Mouse (Mus musculus): ENCODE measurements at regions not wholly inside any gene's neighbourhood (a gene's known extent, or its start where the extent isn't known, plus 50 kb on each side); places are given as distances from the start of the nearest gene placed in this dataset.

- DNase-seq = peak; percentile 27
These were observed 145.9 kb downstream of the Plk2 start for GRCm38 (mm10) chr13:110540543-110541265.

- no peak for DNase-seq
These were observed 146.7 kb downstream of the Plk2 start for GRCm38 (mm10) chr13:110541288-110542148.

- DNase-seq = no peak
These were observed 147.6 kb downstream of the Plk2 start for GRCm38 (mm10) chr13:110542303-110543065.

- DNase-seq = no peak
These were observed 150.6 kb downstream of the Plk2 start for GRCm38 (mm10) chr13:110545454-110545853.

- no peak for DNase-seq
These were observed 160.9 kb downstream of the Plk2 start for GRCm38 (mm10) chr13:110555529-110556319.

GRCm38 (mm10) chr13:110556355-110557095, 161.7 kb downstream of the Plk2 start:
- no peak for DNase-seq

- no peak for DNase-seq
These were observed 163.3 kb downstream of the Plk2 start for GRCm38 (mm10) chr13:110557930-110558727.

- DNase-seq = no peak
These were observed 165.7 kb downstream of the Plk2 start for GRCm38 (mm10) chr13:110560566-110560965.

GRCm38 (mm10) chr13:110562499-110562898, 167.7 kb downstream of the Plk2 start:
- DNase-seq = no peak

- no peak for DNase-seq
These were observed 168.1 kb downstream of the Plk2 start for GRCm38 (mm10) chr13:110562902-110563301.

GRCm38 (mm10) chr13:110563967-110564366, 169.1 kb downstream of the Plk2 start:
- no peak for DNase-seq

- DNase-seq = no peak
These were observed 173.8 kb downstream of the Plk2 start for GRCm38 (mm10) chr13:110568482-110569179.

- DNase-seq = no peak
These were observed 174.3 kb downstream of the Plk2 start for GRCm38 (mm10) chr13:110569180-110569512.

- DNase-seq = no peak
These were observed 175.5 kb downstream of the Plk2 start for GRCm38 (mm10) chr13:110570386-110570785.

- no peak for DNase-seq
These were observed 178.7 kb downstream of the Plk2 start for GRCm38 (mm10) chr13:110573360-110574065.

- DNase-seq = no peak
These were observed 180.1 kb downstream of the Plk2 start for GRCm38 (mm10) chr13:110574764-110575471.

- no peak for DNase-seq
These were observed 183.3 kb downstream of the Plk2 start for GRCm38 (mm10) chr13:110578159-110578558.

- DNase-seq = no peak
These were observed 185.3 kb downstream of the Plk2 start for GRCm38 (mm10) chr13:110580166-110580565.

GRCm38 (mm10) chr13:110580570-110580969, 185.7 kb downstream of the Plk2 start:
- no peak for DNase-seq
